Mouse (Mus musculus): ENCODE measurements around the gene Cd70. TPM values are rescaled to one million over a fixed set of nuclear protein-coding genes. Genes with fewer than 3 reads are reported as not detected.

The Cd70 gene
- polyA plus RNA-seq, 1 experiment from 2014 or later: 0.23 TPM

DNA sequence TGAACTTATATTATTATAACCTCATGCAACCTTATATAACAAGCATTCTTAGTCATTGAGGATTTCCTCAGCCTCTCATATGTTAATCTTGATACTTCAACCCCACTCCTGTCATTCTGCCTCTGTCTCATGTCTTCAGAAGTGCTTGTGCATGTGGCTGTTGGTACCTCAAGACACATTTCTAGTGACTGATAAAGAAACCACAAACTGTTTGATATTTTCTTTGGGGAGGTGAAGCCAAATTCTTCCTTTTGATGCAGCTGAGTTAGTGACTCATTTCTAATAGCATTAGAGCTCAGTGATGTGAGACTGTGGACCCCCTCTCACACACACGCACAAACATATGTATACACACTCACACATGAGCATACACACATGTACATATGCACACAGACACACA lies 17.8 kb downstream of the Cd70 start:
- Histone ChIP-seq H3K9me3 (no peaks in the 10 kb centered on the region), H3K27me3 (replicated peaks) (no peaks in the 10 kb centered on the region), H3K27ac (no peak overlapping the region), H3K4me2 (replicated peaks) (no peak overlapping the region), H3K9ac (no peak overlapping the region), H3K4me3 (replicated peaks) (no peak overlapping the region), H3K36me3 (no peaks in the 10 kb centered on the region), H3K4me1 (replicated peaks) (no peaks in the 10 kb centered on the region)
- 83% methylated on average over 1 of the region's 1 CpGs for WGBS
- ATAC-seq: no peak

GRCm38 (mm10) chr17:57125853-57126622 lies 23.5 kb downstream of the Cd70 start:
- H3K27ac ChIP-seq: no peak overlapping the region
- no peaks in the 10 kb centered on the region for H3K9me3 ChIP-seq
- WGBS: 63% methylated on average over 3 of the region's 3 CpGs
- H3K27me3 ChIP-seq (replicated peaks): no peaks in the 10 kb centered on the region
- no peaks in the 10 kb centered on the region for H3K36me3 ChIP-seq
- H3K9ac ChIP-seq: no peak overlapping the region
- H3K4me3 ChIP-seq (replicated peaks): no peak overlapping the region
- H3K4me1 ChIP-seq (replicated peaks): no peaks in the 10 kb centered on the region
- no peak overlapping the region for H3K4me2 ChIP-seq (replicated peaks)
- ATAC-seq: peak; percentile 58; the same call in 1 of the 2 replicates

DNA sequence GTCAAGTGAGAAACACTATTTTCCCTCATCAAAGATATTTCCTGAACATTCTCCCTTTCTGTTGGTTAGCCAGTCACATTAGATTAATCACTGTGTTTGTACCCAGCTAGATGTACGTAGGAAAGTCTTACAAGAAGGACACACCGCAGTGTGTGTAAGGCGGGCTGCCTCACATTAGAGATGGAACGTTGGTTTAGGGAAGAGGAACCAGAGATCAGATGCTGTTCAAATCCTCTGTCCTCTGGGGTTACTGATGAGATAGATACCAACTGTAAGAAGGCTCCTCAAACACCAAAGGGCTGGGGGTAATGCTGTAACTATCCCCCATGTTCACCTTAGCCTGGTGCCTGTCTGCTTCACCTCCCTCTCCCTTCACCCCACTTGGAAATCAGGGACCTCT lies 24.8 kb downstream of the Cd70 start:
- WGBS: 70% methylated on average over 4 of the region's 4 CpGs
- Histone ChIP-seq H3K4me1 (replicated peaks) (no peaks in the 10 kb centered on the region), H3K9ac (no peak overlapping the region), H3K27ac (no peak overlapping the region), H3K4me2 (replicated peaks) (no peak overlapping the region), H3K4me3 (replicated peaks) (no peak overlapping the region), H3K27me3 (replicated peaks) (no peaks in the 10 kb centered on the region), H3K9me3 (no peaks in the 10 kb centered on the region), H3K36me3 (no peaks in the 10 kb centered on the region)
- ATAC-seq: no peak

- ATAC-seq: no peak
- H3K9me3 ChIP-seq: no peaks in the 10 kb centered on the region
- no peaks in the 10 kb centered on the region for H3K36me3 ChIP-seq
- WGBS: 90% methylated on average over 11 of the region's 11 CpGs
- H3K27me3 ChIP-seq (replicated peaks): no peaks in the 10 kb centered on the region
- no peak overlapping the region for H3K9ac ChIP-seq
- H3K4me1 ChIP-seq (replicated peaks): peaks cover 3% of the 10 kb centered on the region; the same call in 1 of the 2 replicates
- H3K27ac ChIP-seq: no peak overlapping the region
- no peak overlapping the region for H3K4me2 ChIP-seq (replicated peaks)
- H3K4me3 ChIP-seq (replicated peaks): no peak overlapping the region
These were observed 26.1 kb downstream of the Cd70 start for GRCm38 (mm10) chr17:57123192-57124118.

- Histone ChIP-seq H3K4me2 (replicated peaks) (no peak overlapping the region), H3K4me3 (replicated peaks) (no peak overlapping the region), H3K27me3 (replicated peaks) (no peaks in the 10 kb centered on the region), H3K9ac (no peak overlapping the region), H3K27ac (no peak overlapping the region), H3K9me3 (no peaks in the 10 kb centered on the region), H3K36me3 (no peaks in the 10 kb centered on the region), H3K4me1 (replicated peaks) (peaks cover 3% of the 10 kb centered on the region; the same call in 1 of the 2 replicates)
- no peak for ATAC-seq
- 79% methylated on average over 2 of the region's 2 CpGs for WGBS
These were observed 27.7 kb downstream of the Cd70 start for GRCm38 (mm10) chr17:57121856-57122255.

DNA sequence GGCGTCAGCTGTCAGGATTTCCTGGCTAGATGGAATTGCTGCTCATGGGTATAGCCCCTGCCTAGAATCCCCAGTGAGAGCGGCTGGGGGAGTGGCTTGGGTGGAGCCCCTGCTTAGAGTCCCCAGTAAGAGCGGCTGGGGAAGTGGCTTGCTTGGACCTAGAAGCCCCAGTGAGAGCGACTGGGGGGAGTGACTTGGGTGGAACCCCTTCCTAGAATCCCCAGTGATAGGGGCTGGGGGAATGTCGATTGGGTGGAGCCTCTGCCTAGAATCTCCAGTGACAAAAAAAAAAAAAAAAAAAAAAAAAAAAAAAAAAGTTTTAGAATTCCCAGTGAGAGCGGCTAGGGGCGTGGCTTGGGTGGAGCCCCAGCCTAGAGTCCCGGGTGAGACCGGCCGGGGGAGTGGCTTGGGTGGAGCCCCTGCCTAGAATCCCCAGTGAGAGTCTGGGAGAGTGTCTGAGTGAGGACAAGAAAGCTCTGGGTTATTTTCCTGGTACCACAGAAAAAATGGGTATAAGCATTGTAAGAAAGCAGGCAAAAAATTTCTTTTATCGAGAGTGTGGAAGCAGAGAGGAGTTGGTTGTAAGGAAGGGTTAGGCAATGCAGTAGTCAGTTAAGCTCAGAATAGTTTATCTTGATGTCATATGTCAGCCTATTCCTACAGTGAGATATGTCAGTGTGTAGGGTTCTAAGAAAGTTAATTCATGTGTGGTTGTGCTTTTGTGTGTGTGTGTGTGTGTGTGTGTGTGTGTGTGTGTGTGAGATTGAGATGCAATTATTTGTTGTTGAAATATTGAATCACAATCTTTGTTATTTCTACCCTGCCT lies 30.8 kb downstream of the Cd70 start:
- no peaks in the 10 kb centered on the region for H3K9me3 ChIP-seq
- no peak overlapping the region for H3K4me3 ChIP-seq (replicated peaks)
- peak overlapping the region; percentile 40 for H3K4me2 ChIP-seq (replicated peaks)
- H3K27ac ChIP-seq: no peak overlapping the region
- no peaks in the 10 kb centered on the region for H3K27me3 ChIP-seq (replicated peaks)
- WGBS: 2% methylated on average over 11 of the region's 11 CpGs
- no peak overlapping the region for H3K9ac ChIP-seq
- H3K36me3 ChIP-seq: no peaks in the 10 kb centered on the region
- peaks cover 3% of the 10 kb centered on the region; the same call in 1 of the 2 replicates for H3K4me1 ChIP-seq (replicated peaks)
- ATAC-seq: peak; percentile 95

GRCm38 (mm10) chr17:57116801-57117200 lies 32.8 kb downstream of the Cd70 start:
- no peaks in the 10 kb centered on the region for H3K27me3 ChIP-seq (replicated peaks)
- ATAC-seq: no peak
- no peaks in the 10 kb centered on the region for H3K9me3 ChIP-seq
- H3K4me2 ChIP-seq (replicated peaks): no peak overlapping the region
- no peak overlapping the region for H3K4me3 ChIP-seq (replicated peaks)
- H3K4me1 ChIP-seq (replicated peaks): peaks cover 3% of the 10 kb centered on the region; the same call in 1 of the 2 replicates
- no peaks in the 10 kb centered on the region for H3K36me3 ChIP-seq
- H3K9ac ChIP-seq: no peak overlapping the region
- H3K27ac ChIP-seq: no peak overlapping the region
- 72% methylated on average over 2 of the region's 2 CpGs for WGBS

DNA sequence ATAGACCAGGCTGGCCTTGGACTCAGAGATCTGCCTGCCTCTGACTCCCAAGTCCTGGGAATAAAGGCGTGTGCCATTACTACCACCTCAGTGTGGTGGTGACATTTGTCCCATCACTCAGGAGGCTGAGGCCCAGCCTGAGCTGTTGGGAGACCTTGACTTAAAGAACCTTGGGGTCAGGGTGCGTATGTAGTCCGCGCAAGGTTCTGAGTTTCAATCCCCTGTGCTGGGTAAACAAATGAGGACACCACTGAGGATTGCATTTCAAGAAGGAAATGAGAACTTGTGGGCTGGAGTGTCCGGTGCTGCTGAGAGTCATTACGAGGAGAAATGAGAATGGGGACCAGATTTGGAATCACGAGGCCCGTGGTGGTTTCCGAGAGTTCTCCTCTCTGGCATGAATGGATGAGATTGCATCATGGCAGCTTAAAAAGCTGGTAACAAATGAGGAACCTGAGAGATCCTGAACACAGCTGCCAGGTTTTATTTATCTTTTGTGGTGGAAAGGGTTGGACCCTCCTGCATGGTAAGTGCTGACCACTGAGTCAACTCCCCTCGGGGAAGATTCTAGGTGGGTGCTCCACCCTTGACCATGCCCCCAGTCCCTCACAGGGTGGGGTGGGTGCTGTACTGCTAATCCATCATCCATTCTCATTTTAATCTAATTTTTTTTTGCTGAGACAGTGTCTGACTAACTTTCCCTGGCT lies 36.7 kb downstream of the Cd70 start:
- Histone ChIP-seq H3K36me3 (no peaks in the 10 kb centered on the region), H3K27me3 (replicated peaks) (no peaks in the 10 kb centered on the region), H3K9ac (no peak overlapping the region), H3K4me3 (replicated peaks) (no peak overlapping the region), H3K27ac (no peak overlapping the region), H3K4me2 (replicated peaks) (no peak overlapping the region), H3K4me1 (replicated peaks) (no peaks in the 10 kb centered on the region), H3K9me3 (no peaks in the 10 kb centered on the region)
- ATAC-seq: no peak
- WGBS: 79% methylated on average over 10 of the region's 10 CpGs

DNA sequence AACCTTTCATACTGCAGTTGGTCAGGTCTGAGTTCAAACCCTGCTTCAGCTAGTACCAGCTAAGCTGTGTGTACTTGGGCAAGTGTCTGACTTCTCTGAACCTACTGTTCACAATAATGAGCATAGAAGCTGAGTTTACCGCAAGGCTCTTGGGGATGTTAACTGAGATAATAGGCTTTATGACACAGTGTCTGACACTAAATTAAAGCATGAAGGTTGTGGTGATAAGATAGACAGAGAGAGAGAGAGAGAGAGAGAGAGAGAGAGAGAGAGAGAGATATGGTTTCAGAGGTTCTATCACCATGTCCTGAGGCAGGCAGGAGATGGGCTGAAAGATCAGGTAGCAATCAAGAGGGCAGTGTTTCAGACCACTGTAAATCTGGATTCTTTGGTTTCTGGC lies 39.6 kb downstream of the Cd70 start:
- WGBS: 83% methylated on average over 1 of the region's 1 CpGs
- no peaks in the 10 kb centered on the region for H3K9me3 ChIP-seq
- H3K27me3 ChIP-seq (replicated peaks): no peaks in the 10 kb centered on the region
- ATAC-seq: no peak
- no peak overlapping the region for H3K4me3 ChIP-seq (replicated peaks)
- peaks cover 4% of the 10 kb centered on the region; the same call in 1 of the 2 replicates for H3K4me1 ChIP-seq (replicated peaks)
- no peak overlapping the region for H3K4me2 ChIP-seq (replicated peaks)
- no peak overlapping the region for H3K9ac ChIP-seq
- H3K36me3 ChIP-seq: no peaks in the 10 kb centered on the region
- H3K27ac ChIP-seq: no peak overlapping the region

DNA sequence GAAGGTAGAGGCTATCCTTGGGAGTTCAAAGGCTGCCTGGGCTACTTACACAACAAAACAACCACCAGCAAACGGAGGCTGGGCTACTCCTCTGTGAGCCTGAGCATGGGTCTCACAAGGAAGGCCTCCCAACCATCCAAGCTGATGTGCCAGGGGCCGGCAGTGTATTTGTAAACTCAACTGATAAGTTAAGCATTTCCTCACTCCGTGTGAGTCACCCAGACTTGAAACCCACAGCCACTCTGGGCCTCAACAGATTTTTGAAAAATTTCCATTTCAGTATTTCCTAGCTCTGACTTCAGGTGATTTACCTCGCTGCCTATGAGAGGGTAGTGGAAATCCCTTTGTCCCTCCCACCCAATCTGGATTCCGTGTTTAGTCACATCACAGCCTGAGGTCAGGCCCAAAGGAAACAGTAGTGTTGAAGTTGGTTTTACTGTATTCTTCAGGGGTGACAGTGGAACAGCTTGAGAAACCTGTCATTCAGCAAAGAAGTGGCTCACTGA lies 40.9 kb downstream of the Cd70 start:
- no peak for ATAC-seq
- Histone ChIP-seq H3K9me3 (no peaks in the 10 kb centered on the region), H3K4me1 (replicated peaks) (peaks cover 8% of the 10 kb centered on the region), H3K27ac (no peak overlapping the region), H3K4me2 (replicated peaks) (no peak overlapping the region), H3K4me3 (replicated peaks) (no peak overlapping the region), H3K36me3 (no peaks in the 10 kb centered on the region), H3K27me3 (replicated peaks) (no peaks in the 10 kb centered on the region), H3K9ac (no peak overlapping the region)
- WGBS: 39% methylated on average over 5 of the region's 5 CpGs

- no peaks in the 10 kb centered on the region for H3K36me3 ChIP-seq
- no peak overlapping the region for H3K4me3 ChIP-seq (replicated peaks)
- ATAC-seq: no peak
- no peak overlapping the region for H3K4me2 ChIP-seq (replicated peaks)
- WGBS: 81% methylated on average over 7 of the region's 7 CpGs
- H3K9ac ChIP-seq: no peak overlapping the region
- H3K27me3 ChIP-seq (replicated peaks): no peaks in the 10 kb centered on the region
- H3K9me3 ChIP-seq: no peaks in the 10 kb centered on the region
- H3K4me1 ChIP-seq (replicated peaks): peaks cover 8% of the 10 kb centered on the region
- no peak overlapping the region for H3K27ac ChIP-seq
These were observed 41.4 kb downstream of the Cd70 start for GRCm38 (mm10) chr17:57108040-57108665.
